Mouse (Mus musculus) small intestine, adult 2 months (tissue): Measurements from ENCODE around the gene Gnpat.

Experiments
- CTCF ChIP-seq: fragments of 200-500 bp; IDR thresholded peaks from 2 replicates; pipeline ENCODE4 v1.5.1; 2012; ENCODE audit warnings: low read depth, mild to moderate bottlenecking, control low read depth, inconsistent platforms, low read length, moderate library complexity, mixed read lengths; ENCODE audit not compliant: insufficient replicate concordance, insufficient read length; ENCODE audit errors: extremely low read depth
- POLR2A ChIP-seq: fragments of 200-500 bp; IDR thresholded peaks from 2 replicates; pipeline ENCODE4 v1.6.1; 2012; ENCODE audit warnings: low read depth, mild to moderate bottlenecking, control low read depth, inconsistent platforms, low read length, moderate library complexity

DNA sequence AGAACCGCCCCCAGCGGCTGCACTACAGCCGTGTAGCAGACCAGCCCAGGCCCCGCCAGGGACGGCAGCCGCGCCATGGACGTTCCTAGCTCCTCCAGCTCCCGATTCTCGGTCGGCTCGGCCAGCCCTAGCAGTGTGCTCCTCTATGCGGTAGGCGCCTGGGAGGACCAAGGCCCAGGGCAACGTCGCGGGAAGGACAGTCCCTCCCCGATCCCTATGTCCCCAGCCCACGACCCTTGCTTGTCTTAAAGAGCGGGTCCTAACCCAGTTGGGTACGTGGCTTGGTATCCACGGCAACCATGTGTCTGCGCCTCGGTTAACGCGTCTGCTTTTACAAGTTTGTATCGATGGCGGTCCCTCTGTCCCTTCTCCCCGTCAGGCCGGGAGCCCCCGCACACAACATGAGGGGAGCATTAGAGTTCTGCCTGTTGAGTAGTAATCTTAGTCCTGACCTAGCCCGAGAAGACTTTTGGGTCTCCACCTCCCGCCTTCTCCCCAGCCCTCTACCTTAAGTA is 387 bp downstream of the Gnpat start:
- TF ChIP-seq CTCF (no peak), POLR2A (no peak)
